Mouse (Mus musculus) limb, embryonic 11.5 days (tissue): ENCODE measurements around the gene Zfp473. TPM values are rescaled to one million over a fixed set of nuclear protein-coding genes. Genes with fewer than 3 reads are reported as not detected.
"Not testable (repeated sequence)": the region's sequence is repeated elsewhere in the genome, so short reads cannot be mapped to it uniquely, and the experiment has no call there.

Experiments used
- ATAC-seq: fragments of 200-750 bp; cut with Nextera tagmentation; 2 replicates; pipeline ENCODE4 v1.8.0; 2017; ENCODE audit warnings: low read depth; ENCODE audit not compliant: insufficient number of reproducible peaks, low FRiP score, low TSS enrichment
- DNase-seq: peaks from one replicate; pipeline ENCODE4 v3.0.0-alpha.2; 2015; ENCODE audit warnings: low spot score
- H3K27ac ChIP-seq: fragments of 300-500 bp; sonication (generic); replicated peaks from 2 replicates; pipeline ENCODE4 v1.5.1; 2014; ENCODE audit warnings: low read depth, mild to moderate bottlenecking, low read length
- H3K27me3 ChIP-seq: fragments of 300-500 bp; sonication (generic); 2 replicates; pipeline ENCODE4 v1.6.1; 2014; ENCODE audit warnings: mild to moderate bottlenecking, low read length, mixed read lengths; ENCODE audit not compliant: control insufficient read depth, insufficient read depth
- H3K36me3 ChIP-seq: fragments of 300-500 bp; sonication (generic); 2 replicates; pipeline ENCODE4 v1.6.1; 2014; ENCODE audit warnings: mild to moderate bottlenecking, low read length, moderate library complexity, mixed read lengths; ENCODE audit not compliant: control insufficient read depth, insufficient read depth
- H3K4me1 ChIP-seq: fragments of 300-500 bp; sonication (generic); 2 replicates; pipeline ENCODE4 v1.6.1; 2014; ENCODE audit warnings: low read length, mixed read lengths; ENCODE audit not compliant: control insufficient read depth, insufficient read depth
- H3K4me2 ChIP-seq: fragments of 300-500 bp; sonication (generic); 2 replicates; pipeline ENCODE4 v1.6.1; 2014; ENCODE audit warnings: low read depth, mild to moderate bottlenecking, moderate library complexity; ENCODE audit not compliant: severe bottlenecking
- H3K4me3 ChIP-seq: fragments of 300-500 bp; sonication (generic); 2 replicates; pipeline ENCODE4 v1.5.1; 2014; ENCODE audit warnings: low read depth, low read length
- H3K9ac ChIP-seq: fragments of 300-500 bp; sonication (generic); 2 replicates; pipeline ENCODE4 v1.6.1; 2014; ENCODE audit warnings: mild to moderate bottlenecking, low read length
- H3K9me3 ChIP-seq: fragments of 300-500 bp; sonication (generic); 2 replicates; pipeline ENCODE4 v1.6.1; 2016; ENCODE audit warnings: low read length; ENCODE audit not compliant: control insufficient read depth
- WGBS: fragments of 180-500 bp; shearing (Covaris S2); extraction: QIAGEN DNeasy Blood & Tissue Kit; methylation state at CpG from one replicate; pipeline ENCODE4 v1.1.7; 2014; 5-methylcytosine and 5-hydroxymethylcytosine counted together
- polyA plus RNA-seq: library from polyadenylated mRNA; unstranded; fragments of >200 nt; fragmentation: Nextera tagmentation; extraction: Ambion mirVana; gene quantifications from 2 replicates; pipeline ENCODE4 v1.2.1, GENCODE M21; 2014

Gene Zfp473
- polyA plus RNA-seq, 1 experiment from 2014 or later = 3.2 TPM

DNA sequence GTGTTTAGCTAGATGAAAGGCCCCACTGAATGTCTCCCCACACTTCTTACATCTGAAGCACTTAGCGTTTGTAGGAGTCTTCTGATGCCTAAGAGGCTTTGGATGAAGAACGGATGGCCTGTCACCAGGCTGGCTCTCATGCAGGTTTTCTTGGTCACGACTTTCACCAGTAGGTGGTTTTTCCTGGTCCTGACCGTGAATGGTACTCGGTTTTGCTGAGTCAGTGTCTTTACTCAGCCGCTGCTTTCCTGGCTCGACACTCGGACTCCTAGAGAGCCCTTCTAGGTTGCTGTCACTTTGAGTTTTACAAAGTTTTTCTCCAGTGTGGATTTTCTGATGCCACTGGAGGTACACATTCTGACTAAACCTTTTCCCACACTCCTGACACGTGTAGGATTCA lies 17.1 kb downstream of the Zfp473 start:
- Histone ChIP-seq H3K27me3 (no peaks in the 10 kb centered on the region), H3K36me3 (peaks cover 4% of the 10 kb centered on the region; the same call in 1 of the 2 replicates), H3K4me1 (no peaks in the 10 kb centered on the region), H3K27ac (no peak overlapping the region), H3K9ac (no peak overlapping the region), H3K4me3 (no peak overlapping the region), H3K9me3 (no peaks in the 10 kb centered on the region), H3K4me2 (no peak overlapping the region)
- ATAC-seq (no peak), DNase-seq (no peak)
- 87% methylated on average over 9 of the region's 9 CpGs for WGBS

DNA sequence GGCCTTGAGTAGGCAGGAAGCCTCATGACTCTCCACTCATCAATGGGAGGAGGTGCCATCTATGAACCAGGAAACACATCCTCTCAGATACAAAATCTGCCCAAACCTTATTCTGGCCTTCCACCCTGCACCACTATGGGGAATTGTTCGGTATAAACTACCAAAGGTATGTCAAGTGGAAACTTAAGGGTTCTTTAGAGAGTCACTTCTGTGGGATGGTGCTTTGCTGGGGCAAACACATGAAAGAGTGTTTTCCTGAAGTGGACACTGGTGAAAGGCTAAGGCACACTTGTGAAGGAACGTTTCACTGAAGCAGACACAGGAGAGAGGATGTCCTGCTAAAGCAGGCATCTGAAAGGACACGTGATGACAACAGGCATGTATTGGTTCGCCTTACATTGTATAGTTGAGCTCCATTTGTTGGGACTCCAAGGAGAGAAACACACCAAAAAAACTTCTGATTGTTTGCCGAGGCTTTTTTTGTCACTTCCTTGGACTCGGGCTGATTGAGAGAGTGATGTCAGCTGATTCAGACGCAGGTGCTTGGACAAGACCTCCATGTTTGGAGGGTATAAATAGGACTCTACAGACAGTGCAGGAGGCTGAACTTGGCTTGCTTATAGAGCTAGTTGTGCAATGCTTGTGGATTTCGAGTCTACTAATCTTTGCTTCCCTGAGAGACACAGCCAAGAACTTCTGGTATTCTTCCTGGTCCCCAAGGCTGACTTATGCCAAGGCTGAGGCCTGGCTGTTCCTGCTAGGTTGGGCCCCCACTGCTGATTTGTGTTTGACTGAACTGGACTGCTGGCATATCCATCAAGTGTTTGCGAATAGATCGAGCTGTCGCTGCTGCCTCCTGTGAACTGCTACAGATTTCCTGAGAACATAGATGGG lies 22.5 kb downstream of the Zfp473 start:
- no peaks in the 10 kb centered on the region for H3K9me3 ChIP-seq
- WGBS = 87% methylated on average over 11 of the region's 11 CpGs
- H3K27me3 ChIP-seq = no peaks in the 10 kb centered on the region
- no peak overlapping the region for H3K9ac ChIP-seq
- ATAC-seq (no peak), DNase-seq (no peak)
- no peaks in the 10 kb centered on the region for H3K4me1 ChIP-seq
- no peaks in the 10 kb centered on the region for H3K36me3 ChIP-seq
- no peak overlapping the region for H3K4me3 ChIP-seq
- no peak overlapping the region for H3K27ac ChIP-seq
- no peak overlapping the region for H3K4me2 ChIP-seq

DNA sequence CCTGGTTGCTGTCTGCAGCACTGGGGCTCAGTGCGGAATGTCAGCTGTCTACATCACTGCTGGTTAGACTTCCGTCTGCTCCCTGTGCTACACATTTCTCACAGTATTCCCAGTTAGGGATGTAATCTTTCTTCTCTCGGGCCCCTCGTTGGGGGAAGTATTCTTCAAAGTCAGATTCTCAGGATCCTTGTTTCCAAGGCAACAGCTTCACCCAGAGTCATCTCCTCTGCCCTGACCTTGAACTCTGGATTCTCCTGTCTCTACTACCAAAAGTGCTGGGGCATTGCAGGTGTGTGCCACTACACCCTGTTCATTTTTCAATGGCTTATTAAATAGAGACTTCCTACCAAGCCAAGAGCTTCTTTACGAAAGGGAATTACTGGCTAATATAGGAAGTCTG lies 23.7 kb downstream of the Zfp473 start:
- Histone ChIP-seq H3K27me3 (no peaks in the 10 kb centered on the region), H3K4me3 (no peak overlapping the region), H3K4me2 (no peak overlapping the region), H3K27ac (no peak overlapping the region), H3K9me3 (no peaks in the 10 kb centered on the region), H3K36me3 (no peaks in the 10 kb centered on the region), H3K4me1 (no peaks in the 10 kb centered on the region), H3K9ac (no peak overlapping the region)
- DNase-seq (no peak), ATAC-seq (no peak)
- 72% methylated on average over 5 of the region's 5 CpGs for WGBS

DNA sequence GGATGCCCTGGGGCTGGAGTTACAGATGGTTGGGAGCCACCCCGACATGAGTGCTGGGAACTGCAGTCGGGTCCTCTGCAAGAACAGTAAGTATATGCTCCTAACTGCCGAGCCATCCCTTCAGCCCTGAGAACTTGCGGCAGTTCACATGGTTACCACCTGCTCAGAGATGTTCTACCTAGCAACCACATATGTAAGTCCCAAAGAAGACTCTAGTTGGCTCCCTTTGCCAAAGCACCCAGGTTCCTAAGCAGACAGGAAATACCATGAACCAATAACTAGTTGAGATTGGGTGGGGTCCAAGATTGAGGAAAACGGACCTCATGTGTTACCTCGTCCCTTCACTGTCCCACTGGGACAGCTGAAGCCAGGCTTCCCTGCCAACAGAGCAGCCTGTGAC lies 24.5 kb downstream of the Zfp473 start:
- H3K27ac ChIP-seq = no peak overlapping the region
- H3K4me1 ChIP-seq = no peaks in the 10 kb centered on the region
- H3K4me3 ChIP-seq = no peak overlapping the region
- no peaks in the 10 kb centered on the region for H3K27me3 ChIP-seq
- H3K4me2 ChIP-seq = no peak overlapping the region
- no peaks in the 10 kb centered on the region for H3K36me3 ChIP-seq
- no peaks in the 10 kb centered on the region for H3K9me3 ChIP-seq
- H3K9ac ChIP-seq = no peak overlapping the region
- DNase-seq (no peak), ATAC-seq (no peak)
- 85% methylated on average over 6 of the region's 6 CpGs for WGBS

DNA sequence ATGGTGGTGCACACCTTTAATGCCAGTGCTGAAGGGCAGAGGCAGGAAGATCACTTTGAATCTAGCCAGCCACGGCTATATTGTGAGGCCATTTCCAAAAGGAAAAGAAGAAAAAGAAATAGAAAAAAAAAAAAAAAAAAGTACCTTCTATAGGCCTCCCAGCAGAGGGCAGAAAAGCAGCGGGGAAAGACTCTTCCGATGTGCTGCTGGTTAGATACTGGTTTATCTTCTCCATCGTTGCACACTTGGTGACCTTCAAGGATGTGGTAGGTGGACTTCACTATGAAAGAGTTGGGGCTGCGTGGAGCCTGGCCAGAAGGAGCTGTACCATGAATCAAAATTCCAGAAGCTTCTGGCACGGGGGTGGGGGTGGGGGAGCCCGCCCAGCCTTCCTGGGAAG lies 26.5 kb downstream of the Zfp473 start:
- no peak overlapping the region for H3K4me3 ChIP-seq
- H3K9ac ChIP-seq = no peak overlapping the region
- no peaks in the 10 kb centered on the region for H3K27me3 ChIP-seq
- WGBS = 34% methylated on average over 7 of the region's 7 CpGs
- no peaks in the 10 kb centered on the region for H3K36me3 ChIP-seq
- DNase-seq = no peak
- H3K9me3 ChIP-seq = no peaks in the 10 kb centered on the region
- no peak for ATAC-seq
- no peak overlapping the region for H3K4me2 ChIP-seq
- H3K4me1 ChIP-seq = no peaks in the 10 kb centered on the region
- H3K27ac ChIP-seq = no peak overlapping the region

DNA sequence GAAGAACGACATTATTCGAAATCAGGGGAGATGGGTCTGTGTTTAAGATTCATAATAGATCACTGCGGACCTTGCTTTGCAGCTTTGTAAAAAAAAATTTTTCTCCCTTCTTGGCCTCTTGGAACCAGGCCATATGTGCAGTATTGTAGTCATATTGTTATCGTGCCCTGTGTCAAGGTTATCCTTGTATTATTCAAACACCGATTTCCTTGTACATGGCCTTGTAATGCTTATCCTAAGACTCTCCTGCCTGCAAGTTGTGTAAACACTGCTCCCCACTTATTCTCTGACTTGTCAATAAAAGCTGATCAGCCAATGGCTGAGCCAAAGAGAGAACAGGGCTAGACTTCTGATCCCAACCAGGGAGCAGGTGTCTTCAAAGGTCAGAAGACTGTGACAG lies 28.8 kb downstream of the Zfp473 start:
- Histone ChIP-seq H3K27me3 (no peaks in the 10 kb centered on the region), H3K9me3 (no peaks in the 10 kb centered on the region), H3K4me1 (no peaks in the 10 kb centered on the region), H3K27ac (no peak overlapping the region), H3K4me3 (no peak overlapping the region), H3K4me2 (no peak overlapping the region), H3K9ac (no peak overlapping the region), H3K36me3 (no peaks in the 10 kb centered on the region)
- ATAC-seq = no peak
- no peak for DNase-seq
- WGBS = 82% methylated on average over 5 of the region's 5 CpGs

DNA sequence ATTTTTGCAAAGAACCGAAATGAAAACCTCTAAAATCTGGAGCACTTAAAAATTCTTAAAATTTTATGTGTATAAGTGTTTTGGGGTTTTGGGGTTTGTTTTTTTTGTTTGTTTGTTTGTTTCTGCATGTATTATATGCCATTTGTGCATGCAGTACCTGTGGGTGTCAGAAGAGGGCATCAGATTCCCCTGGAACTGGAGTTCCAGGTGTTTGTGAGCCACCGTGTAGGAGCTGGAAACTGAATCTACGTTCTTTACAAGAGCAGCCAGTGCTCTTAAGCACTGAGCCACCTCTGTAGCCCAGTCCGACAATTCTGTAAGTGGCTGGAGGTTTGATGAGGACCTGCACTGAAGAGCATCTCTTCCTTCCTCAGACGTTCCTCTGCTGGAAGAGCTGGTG lies 41.0 kb downstream of the Zfp473 start:
- ATAC-seq (no peak), DNase-seq (no peak)
- Histone ChIP-seq H3K36me3 (no peaks in the 10 kb centered on the region), H3K9me3 (no peaks in the 10 kb centered on the region), H3K4me1 (no peaks in the 10 kb centered on the region), H3K9ac (no peak overlapping the region), H3K4me3 (no peak overlapping the region), H3K27me3 (no peaks in the 10 kb centered on the region), H3K27ac (no peak overlapping the region), H3K4me2 (no peak overlapping the region)
- 82% methylated on average over 5 of the region's 5 CpGs for WGBS

DNA sequence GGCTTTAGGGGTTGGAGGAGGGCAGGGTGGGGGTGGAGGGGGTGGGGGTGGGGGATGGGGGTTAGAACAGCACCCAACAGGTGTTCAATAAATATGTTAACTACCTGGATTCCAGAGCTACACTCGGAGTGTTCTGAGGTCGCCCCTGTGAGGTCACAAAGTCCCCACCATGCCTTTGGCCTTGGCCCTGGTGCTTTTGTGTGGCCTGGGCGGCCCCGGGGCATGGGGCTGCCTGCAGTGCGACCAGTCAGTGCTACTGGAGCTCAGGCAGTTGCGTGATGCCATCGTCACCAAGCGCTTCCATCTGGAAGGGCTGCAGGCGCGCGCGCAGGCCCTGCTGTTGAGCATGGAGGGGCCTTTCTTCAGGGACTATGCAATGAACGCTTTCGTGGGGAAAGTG lies 42.3 kb downstream of the Zfp473 start, which contains the start of gene Izumo2:
Izumo2 (plus strand) TSS at position 169 of the 400 bp plus-strand sequence.
- H3K4me2 ChIP-seq = no peak within 1 kb of the TSS
- no peak within 1 kb of the TSS for H3K4me3 ChIP-seq
- H3K9me3 ChIP-seq = no peaks in the 10 kb centered on the region
- 73% methylated on average over 14 of the region's 14 CpGs for WGBS
- no peak within 1 kb of the TSS for H3K27ac ChIP-seq
- no peak within 1 kb of the TSS for H3K9ac ChIP-seq
- H3K4me1 ChIP-seq = no peaks in the 10 kb centered on the region
- DNase-seq (no peak), ATAC-seq (no peak)
- H3K27me3 ChIP-seq = no peaks in the 10 kb centered on the region
- no peaks in the 10 kb centered on the region for H3K36me3 ChIP-seq

DNA sequence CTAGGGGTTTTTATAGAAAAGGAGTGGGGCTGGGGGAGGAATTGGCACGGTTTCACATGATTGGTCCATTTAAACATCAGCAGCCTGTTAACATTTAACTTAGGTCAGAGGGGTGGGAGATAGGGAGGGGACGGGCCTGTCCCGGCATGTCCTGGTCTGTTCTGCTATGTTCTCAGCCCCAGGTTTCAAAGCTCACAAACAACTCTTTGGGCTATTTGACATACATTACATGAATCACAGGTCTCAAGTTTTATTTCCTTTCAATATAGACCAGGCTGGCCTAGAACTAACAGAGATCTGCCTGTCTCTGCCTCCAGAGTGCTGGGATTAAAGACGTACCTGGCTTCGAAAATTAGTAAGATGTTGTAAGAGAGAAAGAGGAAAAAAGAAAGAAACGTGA lies 42.8 kb downstream of the Zfp473 start:
- not testable (repeated sequence) for H3K4me1 ChIP-seq, H3K9ac ChIP-seq, H3K27ac ChIP-seq, H3K9me3 ChIP-seq, H3K4me2 ChIP-seq, H3K27me3 ChIP-seq, H3K36me3 ChIP-seq, H3K4me3 ChIP-seq, ATAC-seq, DNase-seq
- 96% methylated on average over 5 of the region's 6 CpGs for WGBS
